Mouse (Mus musculus) heart, postnatal 0 days (tissue): ENCODE results near the gene Ttll2. TPM values are rescaled to one million over a fixed set of nuclear protein-coding genes. Genes with fewer than 3 reads are reported as not detected.
"Not testable (repeated sequence)": the region's sequence is repeated elsewhere in the genome, so short reads cannot be mapped to it uniquely, and the experiment has no call there.

Experiments used
- ATAC-seq: fragments of 200-750 bp; cut with Nextera tagmentation; 2 replicates; pipeline ENCODE4 v1.8.0; 2017; ENCODE audit warnings: low read depth, moderate number of reproducible peaks, moderate library complexity; ENCODE audit not compliant: insufficient read depth
- DNase-seq: peaks from one replicate; pipeline ENCODE4 v3.0.0-alpha.2; 2016; ENCODE audit warnings: low spot score
- H3K27ac ChIP-seq: fragments of 300-500 bp; sonication (generic); 2 replicates; pipeline ENCODE4 v1.5.1; 2014; ENCODE audit warnings: low read depth, mild to moderate bottlenecking
- H3K27me3 ChIP-seq: fragments of 300-500 bp; sonication (generic); 2 replicates; pipeline ENCODE4 v1.6.1; 2014; ENCODE audit warnings: low read length, mixed read lengths; ENCODE audit not compliant: control insufficient read depth, insufficient read depth
- H3K36me3 ChIP-seq: fragments of 300-500 bp; sonication (generic); replicated peaks from 2 replicates; pipeline ENCODE4 v1.6.1; 2014; ENCODE audit warnings: low read length, mixed read lengths; ENCODE audit not compliant: control insufficient read depth, insufficient read depth
- H3K4me1 ChIP-seq: fragments of 300-500 bp; sonication (generic); 2 replicates; pipeline ENCODE4 v1.6.1; 2014; ENCODE audit warnings: antibody characterized with exemption; ENCODE audit not compliant: control insufficient read depth, insufficient read depth
- H3K4me2 ChIP-seq: fragments of 300-500 bp; sonication (generic); 2 replicates; pipeline ENCODE4 v1.6.1; 2014; ENCODE audit warnings: low read depth, mild to moderate bottlenecking, low read length, moderate library complexity
- H3K4me3 ChIP-seq: fragments of 300-500 bp; sonication (generic); 2 replicates; pipeline ENCODE4 v1.5.1; 2014; ENCODE audit warnings: low read depth, low read length
- H3K9ac ChIP-seq: fragments of 300-500 bp; sonication (generic); replicated peaks from 2 replicates; pipeline ENCODE4 v1.6.1; 2014; ENCODE audit warnings: low read depth, low read length, mixed read lengths
- H3K9me3 ChIP-seq: fragments of 300-500 bp; sonication (generic); replicated peaks from 2 replicates; pipeline ENCODE4 v1.6.1; 2016; ENCODE audit warnings: low read length; ENCODE audit not compliant: control insufficient read depth
- WGBS: fragments of 180-500 bp; shearing (Covaris S2); extraction: QIAGEN DNeasy Blood & Tissue Kit; methylation state at CpG from one replicate; pipeline ENCODE4 v1.1.7; 2014; 5-methylcytosine and 5-hydroxymethylcytosine counted together
- polyA plus RNA-seq: library from polyadenylated mRNA; unstranded; fragments of >200 nt; fragmentation: Nextera tagmentation; extraction: Ambion mirVana; gene quantifications from 2 replicates; pipeline ENCODE4 v1.2.1, GENCODE M21; 2015
- total RNA-seq: library from RNA; depleted of rRNA; stranded (reverse); fragments of >200 nt; gene quantifications from 2 replicates; pipeline ENCODE4 v1.2.3, GENCODE M21; 2014; ENCODE audit warnings: low replicate concordance

Gene Ttll2
- total and polyA plus RNA-seq, 2 experiments from 2014 or later = not detected

DNA sequence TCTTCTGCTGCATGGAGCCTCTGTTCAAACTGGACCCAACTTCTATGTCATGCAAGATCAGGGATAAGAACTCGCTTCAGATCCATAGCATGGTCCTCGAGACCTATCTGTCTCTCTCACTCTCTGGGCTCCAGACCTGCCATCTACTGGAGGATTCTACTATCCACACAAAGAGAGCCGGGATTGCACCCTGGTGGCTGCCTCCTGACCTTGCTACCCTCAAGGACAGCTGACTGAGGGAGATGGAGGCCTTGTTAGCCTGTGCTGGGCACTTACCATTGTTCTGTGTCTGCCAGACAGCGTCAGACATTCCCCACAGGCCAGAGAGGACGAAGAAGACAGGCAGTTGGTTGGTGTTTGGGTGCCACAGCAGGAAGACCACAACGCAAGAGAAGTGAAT lies 16.9 kb upstream of the Ttll2 start:
- ATAC-seq, DNase-seq, H3K4me1 ChIP-seq, H3K36me3 ChIP-seq, H3K9me3 ChIP-seq, H3K27me3 ChIP-seq, H3K27ac ChIP-seq, H3K4me3 ChIP-seq, H3K9ac ChIP-seq, H3K4me2 ChIP-seq: not testable (repeated sequence)
- 57% methylated on average over 5 of the region's 6 CpGs for WGBS

DNA sequence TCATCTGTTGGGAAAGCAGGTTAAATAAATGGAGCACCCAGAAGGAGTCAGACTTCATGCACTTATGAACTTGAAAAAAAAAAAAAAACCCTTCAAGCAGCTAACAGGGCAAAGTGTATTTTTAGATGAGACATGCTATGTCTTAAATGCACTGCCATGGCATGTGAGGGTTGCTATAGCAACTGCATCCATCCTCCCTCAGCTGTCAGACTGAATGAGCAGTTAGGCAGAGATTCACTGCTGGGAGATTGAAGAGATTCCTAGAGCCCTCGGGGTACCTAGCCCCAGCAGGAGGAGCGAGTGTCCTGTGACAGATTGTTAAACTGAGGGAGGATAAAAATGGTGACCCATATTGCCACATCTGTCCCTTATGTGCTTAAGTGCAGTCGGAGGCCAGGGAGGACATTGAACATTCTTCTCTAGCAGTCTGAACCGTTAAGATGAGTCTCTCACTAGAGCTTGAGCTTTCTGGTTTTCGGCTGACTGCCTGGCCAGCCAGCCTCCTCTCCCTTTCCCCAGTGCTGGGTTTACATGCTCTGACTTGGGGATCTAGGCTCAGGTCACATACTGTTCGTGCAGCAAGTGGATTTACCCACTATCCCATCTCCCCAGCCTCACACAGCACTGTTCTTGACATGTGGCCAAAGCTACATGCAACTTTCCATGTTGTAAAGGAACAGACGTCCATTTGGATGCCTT lies 14.3 kb upstream of the Ttll2 start:
- not testable (repeated sequence) for H3K27ac ChIP-seq, H3K27me3 ChIP-seq, H3K4me1 ChIP-seq, H3K36me3 ChIP-seq, ATAC-seq, DNase-seq, H3K9me3 ChIP-seq, H3K4me2 ChIP-seq, H3K9ac ChIP-seq, H3K4me3 ChIP-seq
- 41% methylated on average over 4 of the region's 7 CpGs for WGBS

DNA sequence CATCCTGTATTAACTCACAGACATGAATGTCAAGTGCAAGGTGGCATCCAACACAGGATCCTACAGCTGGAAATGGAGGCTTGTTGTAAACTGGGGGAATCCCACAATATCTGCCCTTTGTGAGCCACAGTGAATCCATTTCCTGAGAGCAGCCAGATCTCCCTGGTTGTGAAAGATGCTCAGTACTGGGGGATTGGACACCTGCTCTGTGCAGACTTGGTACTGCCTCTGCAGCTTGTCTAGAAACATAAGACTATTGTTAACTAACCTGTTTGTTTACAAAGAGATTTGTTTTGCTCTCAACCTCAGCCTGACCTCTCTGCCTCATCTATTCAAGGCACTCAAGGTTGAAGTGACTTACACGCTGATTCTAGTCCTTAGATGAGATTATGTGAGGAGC lies 13.8 kb upstream of the Ttll2 start:
- not testable (repeated sequence) for H3K36me3 ChIP-seq, H3K4me1 ChIP-seq, H3K27ac ChIP-seq, H3K4me3 ChIP-seq, H3K27me3 ChIP-seq, ATAC-seq, DNase-seq, H3K9ac ChIP-seq, H3K9me3 ChIP-seq, H3K4me2 ChIP-seq
- no CpG with 5 or more reads among the region's 1 CpGs for WGBS

DNA sequence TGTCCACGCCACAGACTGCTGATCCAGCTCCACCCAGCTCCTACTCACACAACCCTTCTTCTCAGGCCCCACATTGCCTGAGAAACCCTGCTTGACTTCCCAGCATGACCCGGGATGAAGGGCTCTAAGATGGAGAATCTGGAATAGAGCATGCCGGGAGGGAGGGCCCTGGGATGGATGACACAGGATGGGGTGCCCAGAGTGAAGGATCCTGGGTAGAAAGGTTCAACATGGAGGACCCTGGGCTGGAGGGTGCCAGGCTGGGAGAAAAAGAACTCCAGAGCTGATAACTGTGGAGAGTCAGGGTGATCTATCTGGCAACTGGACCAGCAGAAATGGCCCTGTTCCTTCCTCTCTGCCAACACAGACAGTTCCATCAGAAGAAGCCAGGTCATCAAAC lies 13.1 kb upstream of the Ttll2 start:
- not testable (repeated sequence) for H3K9ac ChIP-seq, H3K36me3 ChIP-seq, H3K4me1 ChIP-seq, ATAC-seq, H3K4me3 ChIP-seq, H3K9me3 ChIP-seq, DNase-seq, H3K4me2 ChIP-seq, H3K27me3 ChIP-seq, H3K27ac ChIP-seq
- WGBS = 100% methylated on average over 1 of the region's 3 CpGs

DNA sequence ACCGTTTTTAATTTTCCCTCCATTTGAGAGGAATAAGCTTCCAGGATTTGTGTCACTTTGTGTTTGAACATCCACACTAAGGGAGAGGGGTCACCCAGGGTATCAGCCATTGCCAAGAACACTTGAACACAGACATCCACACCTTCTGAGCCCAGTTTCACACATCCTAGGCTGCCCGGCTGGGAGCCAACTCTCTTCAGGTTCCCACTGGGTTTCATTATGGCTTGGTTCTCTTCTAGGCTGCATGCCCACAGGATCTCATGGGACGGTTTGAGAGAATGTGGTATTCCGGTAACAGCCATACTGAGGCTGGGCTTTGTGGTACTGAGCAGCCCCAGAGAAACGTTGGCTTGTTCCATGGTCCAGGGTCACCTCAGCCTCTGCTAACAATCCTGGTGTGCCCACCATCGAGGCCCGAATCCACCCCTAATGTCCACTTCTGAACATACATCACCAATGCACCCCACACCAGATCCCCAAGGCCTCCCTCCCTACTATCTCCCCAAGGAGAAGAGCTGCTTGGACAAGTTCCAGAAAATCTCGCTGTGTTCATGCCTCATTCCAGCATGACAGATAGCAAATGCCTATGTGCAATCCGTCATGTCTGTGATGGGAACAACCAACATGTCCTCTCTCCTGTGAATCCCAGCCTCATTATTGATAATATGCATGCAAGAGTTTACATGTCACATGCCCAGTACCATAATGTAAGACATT lies 8.4 kb upstream of the Ttll2 start:
- not testable (repeated sequence) for H3K4me3 ChIP-seq, H3K27ac ChIP-seq, H3K4me1 ChIP-seq, H3K36me3 ChIP-seq, H3K9ac ChIP-seq, H3K4me2 ChIP-seq, H3K27me3 ChIP-seq, H3K9me3 ChIP-seq, DNase-seq
- peak; percentile 79 for ATAC-seq
- WGBS = 55% methylated on average over 9 of the region's 9 CpGs

DNA sequence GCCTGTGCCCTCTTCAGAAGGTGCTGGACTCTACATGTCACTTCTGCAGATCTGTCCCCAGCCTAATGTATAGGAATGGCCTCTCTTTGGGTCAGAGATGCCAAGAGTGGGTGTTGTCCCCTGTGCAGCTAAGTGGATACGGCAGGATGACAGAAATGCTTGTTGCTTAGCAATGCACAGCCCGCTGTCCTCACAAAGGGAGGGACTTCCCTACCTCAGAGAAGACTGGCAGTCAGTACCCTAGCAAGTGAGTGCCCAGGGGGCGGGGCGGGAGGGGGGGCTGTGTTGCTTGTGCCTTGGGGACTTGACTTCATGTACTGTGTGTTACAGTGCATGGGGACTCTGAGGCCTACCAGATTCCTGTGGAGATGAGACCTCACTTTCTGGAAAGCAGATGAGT lies 7.3 kb upstream of the Ttll2 start:
- 81% methylated on average over 4 of the region's 4 CpGs for WGBS
- ATAC-seq, H3K27me3 ChIP-seq: not testable (repeated sequence)

DNA sequence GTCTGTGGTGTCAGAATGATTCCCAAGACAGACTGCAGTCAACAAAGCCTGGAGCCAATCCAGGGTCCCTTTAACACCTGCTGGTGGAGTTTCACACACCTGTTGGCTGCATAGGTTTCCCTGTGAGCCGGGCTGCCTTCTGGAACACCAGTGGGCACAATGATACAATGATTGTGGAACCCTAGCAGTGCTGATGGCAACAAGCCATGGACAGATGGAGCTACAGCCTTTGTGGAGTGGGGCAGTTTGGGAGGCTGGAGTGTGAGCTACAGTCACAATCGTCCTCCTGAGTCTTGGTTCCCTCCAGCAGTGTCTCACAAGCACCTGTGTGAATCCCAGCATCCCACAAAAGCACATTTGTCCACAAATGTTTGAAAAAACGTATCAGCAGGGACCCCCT lies 3.7 kb downstream of the Ttll2 start:
- WGBS = 47% methylated on average over 1 of the region's 3 CpGs
- H3K9ac ChIP-seq, H3K4me2 ChIP-seq, H3K36me3 ChIP-seq, ATAC-seq, H3K27me3 ChIP-seq, H3K4me1 ChIP-seq, H3K9me3 ChIP-seq, DNase-seq, H3K27ac ChIP-seq, H3K4me3 ChIP-seq: not testable (repeated sequence)

More for the DNA sequence above, 7.3 kb upstream of the Ttll2 start:
- not testable (repeated sequence) for H3K4me3 ChIP-seq, DNase-seq, H3K4me2 ChIP-seq, H3K9me3 ChIP-seq, H3K9ac ChIP-seq, H3K27ac ChIP-seq, H3K36me3 ChIP-seq, H3K4me1 ChIP-seq

DNA sequence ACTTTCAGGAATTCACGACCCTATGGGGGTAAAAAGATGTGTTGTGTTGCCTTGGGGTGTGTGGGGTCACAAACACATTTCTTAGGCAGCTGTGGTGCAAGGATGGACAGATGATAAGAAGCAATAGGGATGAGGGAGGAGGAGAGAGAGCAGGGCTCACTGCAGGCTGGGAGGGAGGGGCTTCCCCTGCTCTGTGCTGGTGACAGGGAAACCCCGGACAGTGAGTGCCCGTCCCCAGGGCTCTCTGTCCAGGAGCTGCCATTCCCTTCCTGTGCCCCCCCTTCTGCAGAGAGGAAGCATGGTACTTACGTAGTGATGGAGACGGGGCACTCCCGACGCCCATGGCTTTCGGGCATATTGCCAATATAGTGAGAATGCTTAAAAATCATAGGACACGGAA lies 15.1 kb downstream of the Ttll2 start:
- not testable (repeated sequence) for ATAC-seq

More for the DNA sequence above, 15.1 kb downstream of the Ttll2 start:
- not testable (repeated sequence) for H3K9ac ChIP-seq, H3K27me3 ChIP-seq, H3K4me1 ChIP-seq, DNase-seq, H3K9me3 ChIP-seq, H3K4me2 ChIP-seq, H3K4me3 ChIP-seq, H3K36me3 ChIP-seq, H3K27ac ChIP-seq
- WGBS = 52% methylated on average over 7 of the region's 9 CpGs
